Mouse (Mus musculus) kidney, embryonic 16.5 days (tissue): ENCODE results near the gene Zfp791. TPM values are rescaled to one million over a fixed set of nuclear protein-coding genes. Genes with fewer than 3 reads are reported as not detected.

Source experiments
- ATAC-seq: fragments of 200-750 bp; cut with Nextera tagmentation; 2 replicates; pipeline ENCODE4 v1.8.0; 2017; ENCODE audit warnings: moderate TSS enrichment; ENCODE audit not compliant: low FRiP score, low TSS enrichment
- H3K27ac ChIP-seq: fragments of 300-500 bp; sonication (generic); 2 replicates; pipeline ENCODE4 v1.5.1; 2014; ENCODE audit warnings: low read length
- H3K27me3 ChIP-seq: fragments of 300-500 bp; sonication (generic); 2 replicates; pipeline ENCODE4 v1.6.1; 2014; ENCODE audit warnings: low read length, control low read depth, mixed read lengths; ENCODE audit not compliant: insufficient read depth
- H3K36me3 ChIP-seq: fragments of 300-500 bp; sonication (generic); 2 replicates; pipeline ENCODE4 v1.6.1; 2014; ENCODE audit warnings: low read length, control low read depth, mixed read lengths; ENCODE audit not compliant: insufficient read depth
- H3K4me1 ChIP-seq: fragments of 300-500 bp; sonication (generic); 2 replicates; pipeline ENCODE4 v1.6.1; 2014; ENCODE audit warnings: low read length, control low read depth, mixed read lengths; ENCODE audit not compliant: insufficient read depth
- H3K4me2 ChIP-seq: fragments of 300-500 bp; sonication (generic); replicated peaks from 2 replicates; pipeline ENCODE4 v1.6.1; 2014; ENCODE audit warnings: low read depth, low read length
- H3K4me3 ChIP-seq: fragments of 300-500 bp; sonication (generic); 2 replicates; pipeline ENCODE4 v1.5.1; 2014; ENCODE audit warnings: mild to moderate bottlenecking, low read length
- H3K9ac ChIP-seq: fragments of 300-500 bp; sonication (generic); replicated peaks from 2 replicates; pipeline ENCODE4 v1.6.1; 2014; ENCODE audit warnings: low read length
- H3K9me3 ChIP-seq: fragments of 300-500 bp; sonication (generic); 2 replicates; pipeline ENCODE4 v1.6.1; 2016; ENCODE audit warnings: low read length, control low read depth
- WGBS: fragments of 180-500 bp; shearing (Covaris S2); extraction: QIAGEN DNeasy Blood & Tissue Kit; methylation state at CpG from one replicate; pipeline ENCODE4 v1.1.7; 2014; 5-methylcytosine and 5-hydroxymethylcytosine counted together
- polyA plus RNA-seq: library from polyadenylated mRNA; unstranded; fragments of >200 nt; fragmentation: Nextera tagmentation; extraction: Ambion mirVana; gene quantifications from 2 replicates; pipeline ENCODE4 v1.2.1, GENCODE M21; 2015

The Zfp791 gene
- polyA plus RNA-seq, 1 experiment from 2014 or later: 2.7 TPM

GRCm38 (mm10) chr8:85074167-85074566 is 48.7 kb downstream of the Zfp791 start:
- WGBS: 78% methylated on average over 10 of the region's 10 CpGs
- no peak for ATAC-seq
- Histone ChIP-seq H3K27ac (no peak overlapping the region), H3K4me2 (no peak overlapping the region), H3K36me3 (peaks cover 39% of the 10 kb centered on the region), H3K4me3 (no peak overlapping the region), H3K4me1 (peaks cover 11% of the 10 kb centered on the region), H3K27me3 (no peaks in the 10 kb centered on the region), H3K9me3 (no peaks in the 10 kb centered on the region), H3K9ac (no peak overlapping the region)

DNA sequence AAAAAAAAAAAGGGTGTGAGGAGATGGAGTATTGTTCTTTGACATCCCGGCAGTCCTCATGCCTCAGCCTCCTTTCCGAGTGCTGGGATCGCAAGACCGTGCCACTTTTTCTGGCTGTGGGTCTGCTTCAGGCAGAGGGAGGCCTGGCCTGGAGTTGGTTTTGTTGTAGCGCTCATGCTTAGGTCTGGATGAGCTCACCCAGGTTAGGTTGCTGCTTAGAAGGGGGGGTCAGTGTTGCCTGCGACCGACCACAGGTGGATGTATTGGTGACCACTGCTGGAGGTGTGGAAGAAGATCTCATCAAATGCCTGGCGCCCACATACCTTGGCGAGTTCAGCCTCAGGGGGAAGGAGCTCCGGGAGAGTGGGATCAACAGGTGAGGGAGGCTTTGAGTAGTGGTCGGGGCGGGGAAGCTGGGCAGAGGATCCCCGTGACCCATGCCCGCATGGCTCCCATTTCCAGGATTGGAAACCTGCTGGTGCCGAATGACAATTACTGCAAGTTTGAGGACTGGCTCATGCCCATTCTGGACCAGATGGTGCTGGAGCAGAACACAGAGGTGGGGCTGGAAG is 49.8 kb downstream of the Zfp791 start:
- Histone ChIP-seq H3K9me3 (no peaks in the 10 kb centered on the region), H3K4me1 (peaks cover 11% of the 10 kb centered on the region), H3K4me2 (0 out of 2 replicates have a peak overlapping the region, but pooled peaks have one; percentile 78), H3K36me3 (peaks cover 34% of the 10 kb centered on the region), H3K9ac (no peak overlapping the region), H3K27ac (no peak overlapping the region), H3K27me3 (no peaks in the 10 kb centered on the region), H3K4me3 (no peak overlapping the region)
- no peak for ATAC-seq
- 92% methylated on average over 15 of the region's 15 CpGs for WGBS

GRCm38 (mm10) chr8:85072364-85072929 is 50.4 kb downstream of the Zfp791 start:
- no peaks in the 10 kb centered on the region for H3K27me3 ChIP-seq
- H3K4me3 ChIP-seq: peak overlapping the region; percentile 93
- no peaks in the 10 kb centered on the region for H3K9me3 ChIP-seq
- peak overlapping the region; percentile 98 for H3K27ac ChIP-seq
- WGBS: 26% methylated on average over 9 of the region's 9 CpGs
- peaks cover 34% of the 10 kb centered on the region for H3K36me3 ChIP-seq
- peak overlapping the region; percentile 78 for H3K4me2 ChIP-seq
- H3K9ac ChIP-seq: peak overlapping the region; percentile 91
- ATAC-seq: no peak
- H3K4me1 ChIP-seq: peaks cover 11% of the 10 kb centered on the region

- Histone ChIP-seq H3K4me1 (peaks cover 11% of the 10 kb centered on the region), H3K4me3 (peak within 1 kb of the TSS; percentile 93), H3K27me3 (no peaks in the 10 kb centered on the region), H3K9me3 (no peaks in the 10 kb centered on the region), H3K4me2 (peak within 1 kb of the TSS; percentile 78), H3K9ac (peak within 1 kb of the TSS; percentile 91), H3K36me3 (peaks cover 33% of the 10 kb centered on the region), H3K27ac (peak within 1 kb of the TSS; percentile 98)
- WGBS: under 1% methylated on average over 68 of the region's 68 CpGs
- peak; percentile 91 for ATAC-seq
Measured at GRCm38 (mm10) chr8:85071514-85072281, 51.2 kb downstream of the Zfp791 start, which contains the start of gene Dhps. Dhps (plus strand) TSS chr8:85071757.

- ATAC-seq: no peak
- Histone ChIP-seq H3K4me3 (peak overlapping the region; percentile 93), H3K9ac (peak overlapping the region; percentile 91), H3K4me1 (peaks cover 11% of the 10 kb centered on the region), H3K27me3 (no peaks in the 10 kb centered on the region), H3K9me3 (no peaks in the 10 kb centered on the region), H3K27ac (peak overlapping the region; percentile 98), H3K4me2 (peak overlapping the region; percentile 78), H3K36me3 (peaks cover 30% of the 10 kb centered on the region)
- WGBS: 79% methylated on average over 5 of the region's 5 CpGs
Measured at GRCm38 (mm10) chr8:85071041-85071440, 51.9 kb downstream of the Zfp791 start.

- ATAC-seq: no peak
- no peak within 1 kb of the TSS for H3K4me3 ChIP-seq
- no peak within 1 kb of the TSS for H3K27ac ChIP-seq
- no peaks in the 10 kb centered on the region for H3K9me3 ChIP-seq
- no peaks in the 10 kb centered on the region for H3K27me3 ChIP-seq
- no peak within 1 kb of the TSS for H3K9ac ChIP-seq
- peaks cover 11% of the 10 kb centered on the region for H3K4me1 ChIP-seq
- H3K4me2 ChIP-seq: no peak within 1 kb of the TSS
- peaks cover 6% of the 10 kb centered on the region; the same call in 1 of the 2 replicates for H3K36me3 ChIP-seq
Measured at GRCm38 (mm10) chr8:85067982-85068381, 54.9 kb downstream of the Zfp791 start, which contains the start of gene Gm5741. Gm5741 (minus strand) TSS chr8:85067982.

- Histone ChIP-seq H3K4me3 (no peak overlapping the region), H3K4me1 (peaks cover 7% of the 10 kb centered on the region), H3K27me3 (no peaks in the 10 kb centered on the region), H3K9ac (no peak overlapping the region), H3K4me2 (no peak overlapping the region), H3K27ac (no peak overlapping the region), H3K9me3 (no peaks in the 10 kb centered on the region), H3K36me3 (peaks cover 9% of the 10 kb centered on the region; the same call in 1 of the 2 replicates)
- 97% methylated on average over 2 of the region's 2 CpGs for WGBS
- no peak for ATAC-seq
Measured at GRCm38 (mm10) chr8:85067155-85067554, 55.7 kb downstream of the Zfp791 start.

- H3K9ac ChIP-seq: no peak overlapping the region; the same call in 1 of the 2 replicates
- no peaks in the 10 kb centered on the region for H3K9me3 ChIP-seq
- no peaks in the 10 kb centered on the region for H3K27me3 ChIP-seq
- 27% methylated on average over 2 of the region's 2 CpGs for WGBS
- H3K4me1 ChIP-seq: peaks cover 8% of the 10 kb centered on the region
- H3K27ac ChIP-seq: no peak overlapping the region
- H3K4me2 ChIP-seq: no peak overlapping the region
- peak; percentile 14; the same call in 1 of the 2 replicates for ATAC-seq
- peaks cover 9% of the 10 kb centered on the region for H3K36me3 ChIP-seq
- no peak overlapping the region for H3K4me3 ChIP-seq
Measured at GRCm38 (mm10) chr8:85065213-85065612, 57.7 kb downstream of the Zfp791 start.

DNA sequence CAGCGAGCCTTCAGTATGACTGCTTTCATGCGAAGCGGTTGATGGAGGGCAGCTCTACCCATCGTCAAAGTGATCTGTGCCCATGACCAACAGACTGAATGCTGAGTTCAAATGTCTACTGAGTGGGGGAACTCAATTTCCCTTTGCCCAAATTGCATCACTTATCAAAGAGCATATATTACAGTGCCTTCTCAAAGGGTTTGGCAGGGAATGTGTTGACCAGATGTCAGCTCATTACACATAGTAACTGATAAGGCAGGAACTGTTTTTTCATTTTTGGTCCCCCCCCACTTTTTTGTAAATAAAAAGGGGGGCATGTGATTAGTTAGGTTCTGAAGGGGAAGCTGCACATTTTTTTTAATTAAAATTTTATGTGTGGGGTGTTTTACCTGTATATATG is 60.3 kb downstream of the Zfp791 start:
- no peak overlapping the region for H3K4me3 ChIP-seq
- no peak for ATAC-seq
- H3K4me2 ChIP-seq: no peak overlapping the region
- H3K27ac ChIP-seq: no peak overlapping the region
- H3K9ac ChIP-seq: no peak overlapping the region
- H3K9me3 ChIP-seq: no peaks in the 10 kb centered on the region
- H3K4me1 ChIP-seq: peaks cover 8% of the 10 kb centered on the region
- WGBS: 94% methylated on average over 4 of the region's 4 CpGs
- peaks cover 9% of the 10 kb centered on the region for H3K36me3 ChIP-seq
- H3K27me3 ChIP-seq: no peaks in the 10 kb centered on the region
